Mouse (Mus musculus) liver, embryonic 16.5 days (tissue): Measurements from ENCODE around the gene Slc38a5. TPM values are rescaled to one million over a fixed set of nuclear protein-coding genes. Genes with fewer than 3 reads are reported as not detected.
"Not testable (repeated sequence)": the region's sequence is repeated elsewhere in the genome, so short reads cannot be mapped to it uniquely, and the experiment has no call there.

ENCODE experiments used
- ATAC-seq: fragments of 200-750 bp; cut with Nextera tagmentation; 2 replicates; pipeline ENCODE4 v1.8.0; 2017; ENCODE audit warnings: low read depth, mild to moderate bottlenecking, moderate number of reproducible peaks, moderate library complexity
- H3K27ac ChIP-seq: fragments of 300-500 bp; sonication (generic); 2 replicates; pipeline ENCODE4 v1.5.1; 2014; ENCODE audit warnings: mild to moderate bottlenecking, low read length
- H3K27me3 ChIP-seq: fragments of 300-500 bp; sonication (generic); 2 replicates; pipeline ENCODE4 v1.6.1; 2014; ENCODE audit warnings: low read depth, low read length, mixed read lengths; ENCODE audit not compliant: control insufficient read depth, insufficient read depth
- H3K36me3 ChIP-seq: fragments of 300-500 bp; sonication (generic); 2 replicates; pipeline ENCODE4 v1.6.1; 2014; ENCODE audit warnings: mild to moderate bottlenecking; ENCODE audit not compliant: control insufficient read depth, insufficient read depth
- H3K4me1 ChIP-seq: fragments of 300-500 bp; sonication (generic); 2 replicates; pipeline ENCODE4 v1.6.1; 2014; ENCODE audit warnings: low read depth, low read length, mixed read lengths; ENCODE audit not compliant: control insufficient read depth
- H3K4me2 ChIP-seq: fragments of 300-500 bp; sonication (generic); 2 replicates; pipeline ENCODE4 v1.6.1; 2014; ENCODE audit warnings: low read depth, low read length, mixed read lengths
- H3K4me3 ChIP-seq: fragments of 300-500 bp; sonication (generic); 2 replicates; pipeline ENCODE4 v1.5.1; 2014; ENCODE audit warnings: low read depth, mild to moderate bottlenecking, low read length
- H3K9ac ChIP-seq: fragments of 300-500 bp; sonication (generic); 2 replicates; pipeline ENCODE4 v1.6.1; 2014; ENCODE audit warnings: low read depth, low read length
- H3K9me3 ChIP-seq: fragments of 300-500 bp; sonication (generic); replicated peaks from 2 replicates; pipeline ENCODE4 v1.6.1; 2016; ENCODE audit warnings: low read length; ENCODE audit not compliant: control insufficient read depth
- WGBS: fragments of 180-500 bp; shearing (Covaris S2); extraction: QIAGEN DNeasy Blood & Tissue Kit; methylation state at CpG from one replicate; pipeline ENCODE4 v1.1.7; 2014; ENCODE audit not compliant: insufficient replicate concordance; 5-methylcytosine and 5-hydroxymethylcytosine counted together
- polyA plus RNA-seq: library from polyadenylated mRNA; unstranded; fragments of >200 nt; fragmentation: Nextera tagmentation; extraction: Ambion mirVana; gene quantifications from 2 replicates; pipeline ENCODE4 v1.2.1, GENCODE M21; 2015

Slc38a5 gene
- polyA plus RNA-seq, 1 experiment from 2014 or later: 53.9 TPM

- Histone ChIP-seq H3K4me1 (peaks cover 17% of the 10 kb centered on the region), H3K27me3 (no peaks in the 10 kb centered on the region), H3K27ac (no peak overlapping the region), H3K9me3 (no peaks in the 10 kb centered on the region), H3K36me3 (no peaks in the 10 kb centered on the region), H3K4me3 (no peak overlapping the region), H3K4me2 (peak overlapping the region; percentile 9; the same call in 1 of the 2 replicates), H3K9ac (no peak overlapping the region)
- ATAC-seq: peak; percentile 80
- 24% methylated on average over 3 of the region's 3 CpGs for WGBS
Measured at GRCm38 (mm10) chrX:8264222-8264621, 6.7 kb upstream of the Slc38a5 start.

- peak overlapping the region; percentile 64 for H3K4me3 ChIP-seq
- H3K27ac ChIP-seq: peak overlapping the region; percentile 73
- H3K9ac ChIP-seq: peak overlapping the region; percentile 67
- H3K36me3 ChIP-seq: no peaks in the 10 kb centered on the region
- H3K9me3 ChIP-seq: no peaks in the 10 kb centered on the region
- peak overlapping the region; percentile 65 for H3K4me2 ChIP-seq
- WGBS: 16% methylated on average over 10 of the region's 10 CpGs
- H3K27me3 ChIP-seq: no peaks in the 10 kb centered on the region
- peak; percentile 95 for ATAC-seq
- H3K4me1 ChIP-seq: no peaks in the 10 kb centered on the region; the same call in 1 of the 2 replicates
Measured at GRCm38 (mm10) chrX:8272000-8272399, 1.1 kb downstream of the Slc38a5 start.

GRCm38 (mm10) chrX:8274056-8274455 lies 3.1 kb downstream of the Slc38a5 start:
- H3K27ac ChIP-seq: no peak overlapping the region

GRCm38 (mm10) chrX:8288621-8289020 lies 17.7 kb downstream of the Slc38a5 start:
- H3K27me3 ChIP-seq: no peaks in the 10 kb centered on the region
- no peaks in the 10 kb centered on the region for H3K36me3 ChIP-seq
- no peaks in the 10 kb centered on the region for H3K9me3 ChIP-seq
- no peak overlapping the region for H3K27ac ChIP-seq
- no peak for ATAC-seq
- H3K4me2 ChIP-seq: no peak overlapping the region
- 49% methylated on average over 5 of the region's 5 CpGs for WGBS
- no peak overlapping the region for H3K9ac ChIP-seq
- no peak overlapping the region for H3K4me3 ChIP-seq
- no peaks in the 10 kb centered on the region for H3K4me1 ChIP-seq

More at GRCm38 (mm10) chrX:8274056-8274455, 3.1 kb downstream of the Slc38a5 start:
- Histone ChIP-seq H3K4me2 (peak overlapping the region; percentile 65; the same call in 1 of the 2 replicates), H3K4me1 (no peaks in the 10 kb centered on the region; the same call in 1 of the 2 replicates), H3K9me3 (no peaks in the 10 kb centered on the region), H3K4me3 (peak overlapping the region; percentile 64; the same call in 1 of the 2 replicates), H3K27me3 (no peaks in the 10 kb centered on the region), H3K9ac (no peak overlapping the region), H3K36me3 (no peaks in the 10 kb centered on the region)
- 81% methylated on average over 5 of the region's 5 CpGs for WGBS
- ATAC-seq: no peak

- Histone ChIP-seq H3K4me3 (no peak overlapping the region), H3K27ac (no peak overlapping the region), H3K4me1 (no peaks in the 10 kb centered on the region), H3K36me3 (no peaks in the 10 kb centered on the region), H3K9me3 (no peaks in the 10 kb centered on the region), H3K9ac (no peak overlapping the region), H3K4me2 (no peak overlapping the region), H3K27me3 (no peaks in the 10 kb centered on the region)
- ATAC-seq: no peak
- 63% methylated on average over 1 of the region's 1 CpGs for WGBS
Measured at GRCm38 (mm10) chrX:8309302-8309701, 38.4 kb downstream of the Slc38a5 start.

GRCm38 (mm10) chrX:8314905-8315304 lies 44.0 kb downstream of the Slc38a5 start:
- WGBS: 8% methylated on average over 7 of the region's 7 CpGs
- H3K27ac ChIP-seq, H3K4me2 ChIP-seq, H3K9me3 ChIP-seq, H3K4me1 ChIP-seq, H3K9ac ChIP-seq, ATAC-seq, H3K4me3 ChIP-seq, H3K27me3 ChIP-seq, H3K36me3 ChIP-seq: not testable (repeated sequence)

GRCm38 (mm10) chrX:8327124-8327523 lies 56.2 kb downstream of the Slc38a5 start, which contains the start of gene Ssxb10:
Gene Ssxb10, plus strand, starts transcription at chrX:8327424.
- Histone ChIP-seq H3K4me3 (no peak within 1 kb of the TSS), H3K9ac (no peak within 1 kb of the TSS), H3K27me3 (no peaks in the 10 kb centered on the region), H3K9me3 (no peaks in the 10 kb centered on the region), H3K36me3 (no peaks in the 10 kb centered on the region), H3K4me2 (no peak within 1 kb of the TSS), H3K4me1 (no peaks in the 10 kb centered on the region), H3K27ac (no peak within 1 kb of the TSS)
- no peak for ATAC-seq
- WGBS: 32% methylated on average over 2 of the region's 2 CpGs

Other genes starting within 250 kb of the Slc38a5 start
- gene Suv39h1, start 196.4 kb upstream of the Slc38a5 start, polyA plus RNA-seq: 28.6 and 30.1 TPM in 2 replicates
- 1.6 and 1.7 TPM in 2 replicates for gene Was, start 180.6 kb upstream of the Slc38a5 start, polyA plus RNA-seq
- gene Wdr13, start 138.2 kb upstream of the Slc38a5 start, polyA plus RNA-seq: 5.3 and 6.5 TPM in 2 replicates
- 217 and 231 TPM in 2 replicates for gene Rbm3, start 125.3 kb upstream of the Slc38a5 start, polyA plus RNA-seq
- 3.9 and 5.3 TPM in 2 replicates for gene Tbc1d25, start 95.0 kb upstream of the Slc38a5 start, polyA plus RNA-seq
- gene Ebp, start 77.6 kb upstream of the Slc38a5 start, polyA plus RNA-seq: 82.8 and 90.1 TPM in 2 replicates
- gene Porcn, start 64.6 kb upstream of the Slc38a5 start, polyA plus RNA-seq: 1.0 and 1.3 TPM in 2 replicates
- gene Ftsj1, start 18.7 kb upstream of the Slc38a5 start, polyA plus RNA-seq: 29.3 and 30.7 TPM in 2 replicates
- not detected in 2 replicates for gene Ssxb10, start 56.3 kb downstream of the Slc38a5 start, polyA plus RNA-seq
- gene Ssxb9, start 95.8 kb downstream of the Slc38a5 start, polyA plus RNA-seq: not detected in 2 replicates
- not detected in 2 replicates for gene Ssxb1, start 142.2 kb downstream of the Slc38a5 start, polyA plus RNA-seq
- not detected in 2 replicates for gene Ssxb2, start 190.6 kb downstream of the Slc38a5 start, polyA plus RNA-seq